Mouse (Mus musculus) spleen, postnatal 36 days (tissue): ENCODE measurements around the gene Myo1b.

ENCODE experiments used
- DNase-seq, 2 experiments: peaks; one replicate each; pipeline ENCODE4 v3.0.0; 2022; ENCODE audit warnings: low spot score in 2 of 2, mixed read lengths in 1 of 2

Myo1b gene

GRCm38 (mm10) chr1:51852314-51852713 is 63.6 kb downstream of the Myo1b start:
- DNase-seq, result no peak

GRCm38 (mm10) chr1:51849570-51850211 is 66.2 kb downstream of the Myo1b start:
- no peak for DNase-seq

GRCm38 (mm10) chr1:51845264-51846036 is 70.4 kb downstream of the Myo1b start:
- no peak for DNase-seq

GRCm38 (mm10) chr1:51837845-51838623 is 77.8 kb downstream of the Myo1b start:
- DNase-seq, result no peak

- DNase-seq, result no peak
Measured at GRCm38 (mm10) chr1:51837311-51837710, 78.6 kb downstream of the Myo1b start.

GRCm38 (mm10) chr1:51835795-51836194 is 80.1 kb downstream of the Myo1b start:
- DNase-seq, result no peak

- DNase-seq, result no peak
Measured at GRCm38 (mm10) chr1:51834072-51834471, 81.8 kb downstream of the Myo1b start.

GRCm38 (mm10) chr1:51829353-51829752 is 86.5 kb downstream of the Myo1b start:
- DNase-seq, result no peak

GRCm38 (mm10) chr1:51822531-51822930 is 93.3 kb downstream of the Myo1b start:
- no peak for DNase-seq

- no peak for DNase-seq
Measured at GRCm38 (mm10) chr1:51821701-51822495, 94.0 kb downstream of the Myo1b start.

- DNase-seq, result no peak
Measured at GRCm38 (mm10) chr1:51820520-51820919, 95.4 kb downstream of the Myo1b start.

GRCm38 (mm10) chr1:51820013-51820441 is 95.8 kb downstream of the Myo1b start:
- DNase-seq, result no peak

GRCm38 (mm10) chr1:51815636-51816035 is 100.2 kb downstream of the Myo1b start:
- DNase-seq, result no peak

- DNase-seq, result no peak
Measured at GRCm38 (mm10) chr1:51814854-51815630, 100.8 kb downstream of the Myo1b start.

GRCm38 (mm10) chr1:51808847-51809246 is 107.0 kb downstream of the Myo1b start:
- no peak for DNase-seq

- DNase-seq, result no peak
Measured at GRCm38 (mm10) chr1:51808228-51808627, 107.6 kb downstream of the Myo1b start.

- peak; percentile 3 to 13 for DNase-seq
Measured at GRCm38 (mm10) chr1:51805040-51805610, 110.7 kb downstream of the Myo1b start.

- DNase-seq, result no peak
Measured at GRCm38 (mm10) chr1:51804296-51805039, 111.4 kb downstream of the Myo1b start.

GRCm38 (mm10) chr1:51798011-51798471 is 117.8 kb downstream of the Myo1b start:
- DNase-seq, result no peak
